Mouse (Mus musculus) ES-Bruce4 (cell line): ENCODE measurements around the gene Zfp112.

Source experiments
- CTCF ChIP-seq: IDR thresholded peaks from one replicate; pipeline ENCODE4 v1.8.1; 2011; ENCODE audit warnings: low read depth, low read length
- POLR2A ChIP-seq: IDR thresholded peaks from one replicate; pipeline ENCODE4 v1.8.1; 2011; ENCODE audit warnings: low read length; ENCODE audit not compliant: insufficient read depth

DNA sequence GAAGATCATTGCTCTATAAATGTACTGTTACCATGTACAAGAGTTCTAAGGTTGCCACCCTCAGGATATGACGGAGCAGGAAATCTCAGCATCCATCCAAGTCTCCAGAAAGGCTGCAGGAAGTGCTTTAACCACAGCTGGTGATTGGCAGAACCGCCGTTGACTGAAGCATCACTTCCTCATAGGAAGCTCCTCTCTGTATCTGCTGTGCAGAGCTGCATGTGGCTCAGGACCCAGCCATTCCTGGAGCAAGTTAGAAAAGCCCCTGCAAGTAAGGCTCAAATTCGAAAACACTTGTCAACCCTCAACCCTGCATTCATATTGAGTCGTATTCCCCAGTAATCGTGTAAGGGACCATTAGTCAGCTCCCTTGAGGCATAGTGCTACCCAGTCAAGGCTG is 30.5 kb downstream of the Zfp112 start:
- TF ChIP-seq POLR2A (no peak), CTCF (no peak)
